Mouse (Mus musculus) urinary bladder, postnatal 25 days (tissue): ENCODE results near the gene Capn2.

Experiments used
- DNase-seq: peaks from one replicate; pipeline ENCODE4 v3.0.0; 2022; ENCODE audit warnings: low spot score

The Capn2 gene

GRCm38 (mm10) chr1:182525601-182526000 is 8.2 kb upstream of the Capn2 start:
- no peak for DNase-seq

- no peak for DNase-seq
These were observed 6.3 kb upstream of the Capn2 start for GRCm38 (mm10) chr1:182523692-182524091.

DNA sequence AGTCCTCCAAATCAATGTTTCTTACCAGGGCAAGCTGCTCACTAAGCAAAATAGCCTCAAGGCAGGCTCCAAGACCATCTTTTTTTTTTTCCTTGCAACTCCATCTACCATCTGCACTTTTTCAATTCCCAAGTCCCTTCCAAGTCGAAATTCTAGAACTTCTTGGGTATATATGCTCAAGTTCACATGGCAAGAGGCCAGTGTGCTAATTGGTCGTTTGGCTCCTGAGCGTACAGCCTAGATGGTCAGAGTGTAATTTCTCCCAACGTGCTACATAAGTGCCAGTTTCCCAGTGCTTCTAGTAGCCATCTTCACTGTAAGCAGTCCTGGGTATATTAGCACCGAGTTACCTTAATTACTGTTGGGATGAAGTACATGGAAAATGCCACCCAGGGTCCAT is 5.6 kb upstream of the Capn2 start:
- DNase-seq = no peak

DNA sequence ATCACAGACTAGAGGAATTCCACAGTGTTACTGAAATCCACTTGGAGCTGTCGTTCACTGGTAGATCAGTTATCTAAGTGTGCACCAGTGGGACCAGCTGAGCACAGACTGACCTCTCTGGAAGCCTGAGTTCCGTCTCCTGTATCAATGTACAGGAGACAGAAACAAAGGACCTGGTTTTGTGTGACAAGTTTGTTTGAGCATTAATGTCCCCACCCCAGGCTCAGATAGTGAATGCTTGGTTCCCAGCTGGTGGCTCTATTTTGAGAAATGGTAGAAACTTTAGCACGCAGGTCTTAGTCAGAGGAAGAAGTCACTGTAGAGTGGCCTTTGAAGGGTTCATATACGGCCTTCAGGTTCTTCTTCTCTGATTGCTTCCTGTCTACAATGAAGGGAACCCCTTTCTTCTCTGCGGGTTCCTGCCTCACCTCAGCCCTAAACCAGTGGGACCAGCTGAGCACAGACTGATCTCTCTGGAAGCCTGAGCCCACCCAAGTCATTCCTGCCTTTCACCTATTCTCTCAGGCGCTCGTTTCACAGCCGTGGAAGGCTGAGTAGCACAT is 3.6 kb upstream of the Capn2 start:
- DNase-seq = no peak

GRCm38 (mm10) chr1:182520091-182520937 is 2.9 kb upstream of the Capn2 start:
- peak; percentile 42 for DNase-seq

DNA sequence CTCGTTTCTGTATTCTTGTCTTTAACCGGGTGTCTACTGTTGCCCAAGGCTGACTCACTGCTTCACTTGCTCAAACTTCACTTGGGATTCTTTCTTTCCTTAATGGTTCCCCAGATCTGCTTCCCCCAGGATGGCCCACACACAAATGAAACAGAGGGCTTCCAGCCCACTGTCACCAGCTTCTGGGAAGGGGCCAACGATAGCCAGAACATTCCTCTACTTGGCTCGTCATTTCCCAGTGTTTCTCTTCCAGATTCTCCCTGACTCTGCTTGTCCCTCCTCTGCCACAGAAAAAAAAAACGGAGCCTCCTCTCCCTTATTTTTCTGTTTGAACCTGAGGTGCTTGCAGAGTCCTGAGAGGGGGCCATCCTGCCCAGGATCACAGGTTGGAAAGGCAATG is 1.9 kb upstream of the Capn2 start:
- no peak for DNase-seq

DNA sequence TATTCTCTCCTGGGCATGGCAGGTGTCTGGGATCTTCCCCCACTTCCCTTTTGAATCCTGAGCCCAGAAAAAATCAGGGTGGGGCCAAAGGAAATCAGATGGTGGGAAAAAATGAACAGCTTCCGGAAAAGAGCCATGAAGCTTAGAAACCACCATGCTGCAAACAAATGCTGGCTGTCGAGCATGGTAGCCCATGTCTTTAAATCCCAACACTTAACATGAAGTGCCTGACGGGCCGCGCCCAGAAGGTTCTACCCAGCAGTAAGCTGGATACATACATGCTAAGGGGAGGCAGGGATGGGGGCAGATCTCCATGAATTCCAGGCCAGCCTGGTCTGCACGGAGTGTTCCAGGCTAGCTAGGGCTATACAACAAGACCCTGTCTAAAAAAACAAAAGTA is 1.4 kb upstream of the Capn2 start:
- no peak for DNase-seq

GRCm38 (mm10) chr1:182518143-182518680 is 804 bp upstream of the Capn2 start:
- no peak for DNase-seq

DNA sequence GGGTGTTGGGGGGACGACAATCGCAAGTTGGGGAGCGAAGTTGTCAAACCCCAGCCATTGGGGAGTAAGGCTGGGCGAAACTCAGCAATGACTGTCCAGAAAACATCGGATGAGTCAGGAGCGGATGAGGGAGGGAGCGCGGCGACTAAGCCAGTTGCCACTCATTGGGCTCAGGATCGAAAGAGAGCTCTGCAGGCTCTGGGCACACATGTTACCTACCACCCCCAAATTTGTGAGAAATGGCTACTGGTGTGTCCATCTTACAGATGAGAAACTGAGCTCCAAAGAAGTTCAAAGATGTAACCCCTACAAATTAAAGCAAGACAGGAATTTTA is 236 bp upstream of the Capn2 start:
- DNase-seq = no peak

DNA sequence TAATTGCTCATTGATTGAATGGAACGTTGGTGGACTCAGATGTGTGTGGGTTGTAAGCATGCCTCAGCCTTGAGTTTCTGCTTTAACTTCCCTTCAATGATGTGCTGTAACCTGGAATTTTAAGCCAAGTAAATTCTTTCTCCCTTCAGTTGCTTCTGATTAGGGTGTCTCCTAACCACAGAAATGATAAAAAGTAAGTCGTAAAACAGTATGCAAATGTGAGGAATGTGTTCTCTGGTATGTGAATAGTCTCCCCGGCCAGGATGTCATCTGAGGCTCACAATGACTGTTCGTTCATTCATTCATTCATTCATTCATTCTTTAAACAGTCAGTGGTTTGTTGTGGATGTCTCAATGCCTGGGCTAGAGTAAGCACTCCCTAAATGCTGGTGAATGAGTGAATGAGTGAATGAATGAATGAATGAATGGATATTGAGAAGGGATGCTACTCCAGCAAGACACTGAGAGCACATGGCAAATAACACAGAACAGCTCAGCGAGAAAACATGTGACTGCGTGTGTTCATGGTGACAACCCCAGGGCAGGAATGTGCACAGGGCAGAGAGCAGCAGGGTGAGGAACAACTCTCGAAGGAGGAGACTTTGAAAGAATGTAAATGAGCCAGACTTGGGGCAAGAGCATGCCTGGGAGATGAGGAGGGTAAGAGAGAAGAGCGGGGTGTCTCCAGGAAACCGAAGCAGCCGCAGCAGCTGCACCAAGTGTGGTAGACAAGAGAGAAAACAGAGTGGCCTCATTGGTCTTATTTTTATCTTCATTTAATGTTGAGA is 2.4 kb downstream of the Capn2 start:
- DNase-seq = no peak

GRCm38 (mm10) chr1:182513714-182514113 is 3.7 kb downstream of the Capn2 start:
- no peak for DNase-seq

GRCm38 (mm10) chr1:182512901-182513410 is 4.5 kb downstream of the Capn2 start:
- no peak for DNase-seq

- DNase-seq = no peak
These were observed 5.6 kb downstream of the Capn2 start for GRCm38 (mm10) chr1:182511778-182512177.

GRCm38 (mm10) chr1:182511073-182511472 is 6.3 kb downstream of the Capn2 start:
- no peak for DNase-seq

GRCm38 (mm10) chr1:182509110-182509797 is 8.2 kb downstream of the Capn2 start:
- no peak for DNase-seq

- DNase-seq = peak; percentile 40
These were observed 11.0 kb downstream of the Capn2 start for GRCm38 (mm10) chr1:182506229-182506986.

- DNase-seq = no peak
These were observed 12.1 kb downstream of the Capn2 start for GRCm38 (mm10) chr1:182505291-182505690.

- peak; percentile 68 for DNase-seq
These were observed 13.2 kb downstream of the Capn2 start for GRCm38 (mm10) chr1:182504223-182504622.

DNA sequence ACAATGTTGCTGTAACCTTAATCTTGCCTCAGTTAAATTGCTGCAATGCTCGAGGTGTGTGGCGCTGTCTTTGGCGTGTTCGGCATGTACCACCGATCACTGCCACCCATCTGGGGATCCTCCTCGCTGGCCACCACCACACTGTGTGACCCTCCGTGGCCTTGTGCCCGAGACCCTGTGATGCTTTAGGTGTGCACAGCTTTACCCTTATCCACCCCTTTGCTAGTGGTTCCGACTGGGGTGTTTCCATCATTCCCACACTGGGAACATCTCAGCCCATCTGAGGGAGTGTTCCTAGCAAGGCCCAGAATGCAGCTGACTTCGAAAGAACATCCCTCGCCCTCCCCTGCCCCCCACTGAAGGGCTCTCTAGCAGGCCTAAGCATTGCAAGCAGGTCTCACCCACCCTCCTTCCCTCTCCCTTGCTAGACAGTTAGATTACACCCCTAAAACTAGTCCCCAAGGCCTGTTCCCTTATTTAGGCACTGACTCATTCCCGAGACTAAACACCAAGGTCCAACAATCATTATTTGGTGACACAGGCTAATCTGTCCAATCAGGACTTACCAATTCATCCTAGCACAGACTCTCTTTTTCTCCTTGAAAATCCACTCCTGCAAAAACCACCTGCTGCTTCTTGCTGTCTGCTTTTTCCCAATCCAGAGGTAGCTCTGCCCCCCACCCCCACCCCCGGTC is 14.1 kb downstream of the Capn2 start:
- DNase-seq = no peak

DNA sequence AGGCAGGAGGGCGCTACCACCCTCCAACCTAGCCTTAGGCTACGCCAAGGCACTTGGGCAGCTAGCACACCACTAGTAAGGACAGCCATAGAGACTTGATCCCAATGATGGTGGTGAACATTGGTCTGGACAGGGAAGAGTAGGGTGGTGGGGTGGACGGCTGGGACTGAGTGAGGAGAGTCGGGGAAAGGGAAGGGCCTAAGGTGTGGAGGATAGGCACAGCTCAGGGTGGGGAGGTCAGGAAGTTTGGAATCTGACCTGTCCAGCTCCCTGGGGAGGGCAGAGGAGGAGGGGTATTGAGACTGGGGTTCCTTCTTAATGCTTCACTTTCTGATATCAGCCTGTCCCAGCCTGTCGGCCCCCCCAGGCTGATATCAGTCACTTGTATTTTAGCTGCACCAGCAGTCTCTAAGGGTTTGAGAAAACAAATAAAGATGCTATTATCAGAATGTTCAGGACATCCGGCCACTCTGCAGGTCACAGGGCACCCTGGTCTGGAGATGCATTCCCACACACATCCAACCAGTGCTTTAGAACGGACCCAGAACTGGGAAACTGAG is 14.8 kb downstream of the Capn2 start:
- no peak for DNase-seq
